Mouse (Mus musculus) cerebellum, postnatal 36 days (tissue): Measurements from ENCODE around the gene Psmb4.
"Not testable (repeated sequence)": the region's sequence is repeated elsewhere in the genome, so short reads cannot be mapped to it uniquely, and the experiment has no call there.

ENCODE experiments used
- DNase-seq, 2 experiments: peaks; one replicate each; pipeline ENCODE4 v3.0.0; 2021 to 2022; ENCODE audit warnings: mixed read lengths in 2 of 2

The Psmb4 gene

GRCm38 (mm10) chr3:94904759-94905158, 18.0 kb upstream of the Psmb4 start:
- DNase-seq: not testable (repeated sequence)

GRCm38 (mm10) chr3:94902747-94903146, 16.0 kb upstream of the Psmb4 start:
- DNase-seq: peak; percentile 50 to 62

GRCm38 (mm10) chr3:94894076-94894475, 7.3 kb upstream of the Psmb4 start:
- DNase-seq: no peak

GRCm38 (mm10) chr3:94888595-94888994, 1.8 kb upstream of the Psmb4 start:
- no peak for DNase-seq

- DNase-seq: no peak
Measured at GRCm38 (mm10) chr3:94882579-94882978, 4.2 kb downstream of the Psmb4 start.

GRCm38 (mm10) chr3:94881840-94882239, 4.9 kb downstream of the Psmb4 start:
- DNase-seq: no peak

GRCm38 (mm10) chr3:94878618-94879017, 8.1 kb downstream of the Psmb4 start:
- DNase-seq: no peak

- no peak for DNase-seq
Measured at GRCm38 (mm10) chr3:94869011-94869410, 17.8 kb downstream of the Psmb4 start.

GRCm38 (mm10) chr3:94859471-94859870, 27.3 kb downstream of the Psmb4 start:
- no peak for DNase-seq

GRCm38 (mm10) chr3:94852215-94852614, 34.5 kb downstream of the Psmb4 start:
- no peak for DNase-seq

- no peak for DNase-seq
Measured at GRCm38 (mm10) chr3:94851731-94852130, 35.0 kb downstream of the Psmb4 start.

GRCm38 (mm10) chr3:94849338-94849737, 37.4 kb downstream of the Psmb4 start:
- peak; percentile 54 to 78 for DNase-seq

GRCm38 (mm10) chr3:94847382-94847781, 39.4 kb downstream of the Psmb4 start:
- DNase-seq: no peak

- no peak for DNase-seq
Measured at GRCm38 (mm10) chr3:94839101-94839500, 47.7 kb downstream of the Psmb4 start.

GRCm38 (mm10) chr3:94838631-94839030, 48.1 kb downstream of the Psmb4 start:
- DNase-seq: peak in 1 of 2 experiments; percentile 10

GRCm38 (mm10) chr3:94837959-94838496, 48.7 kb downstream of the Psmb4 start:
- peak; percentile 84 to 91 for DNase-seq

GRCm38 (mm10) chr3:94837183-94837890, 49.4 kb downstream of the Psmb4 start, which contains the start of gene Pogz:
TSS of gene Pogz (plus strand) at chr3:94837567.
- DNase-seq: peak; percentile 94 to 96

- DNase-seq: no peak
Measured at GRCm38 (mm10) chr3:94835396-94835795, 51.4 kb downstream of the Psmb4 start.
